Mouse (Mus musculus) A20 (cell line): ENCODE results near the gene Luzp2.
A peak's percentile ranks its signal among the peaks of the same experiment; 100 is the strongest.

Experiments used
- DNase-seq: peaks from one replicate; pipeline ENCODE4 v3.0.0-alpha.2; 2011; ENCODE audit warnings: low read depth, low spot score

Luzp2 gene

DNA sequence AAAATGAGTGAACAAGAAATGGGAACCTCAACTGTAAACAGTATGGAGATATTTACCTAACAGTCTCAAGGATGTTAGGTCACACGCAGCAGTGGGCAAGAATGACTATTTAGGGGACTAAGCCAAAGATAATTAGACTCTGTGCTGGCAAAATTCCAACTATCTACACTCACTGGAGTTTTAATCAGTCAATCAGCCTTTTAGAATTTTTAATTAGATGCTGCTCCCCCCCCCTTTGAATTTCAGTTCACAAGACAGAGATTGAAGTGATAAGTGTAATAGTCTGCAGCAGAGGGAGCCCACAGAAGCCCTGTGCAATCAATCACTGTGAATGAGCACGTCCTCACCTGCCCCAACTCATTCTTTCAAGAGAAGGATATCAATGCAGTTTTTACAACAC is 165.1 kb downstream of the Luzp2 start:
- DNase-seq, result no peak

DNA sequence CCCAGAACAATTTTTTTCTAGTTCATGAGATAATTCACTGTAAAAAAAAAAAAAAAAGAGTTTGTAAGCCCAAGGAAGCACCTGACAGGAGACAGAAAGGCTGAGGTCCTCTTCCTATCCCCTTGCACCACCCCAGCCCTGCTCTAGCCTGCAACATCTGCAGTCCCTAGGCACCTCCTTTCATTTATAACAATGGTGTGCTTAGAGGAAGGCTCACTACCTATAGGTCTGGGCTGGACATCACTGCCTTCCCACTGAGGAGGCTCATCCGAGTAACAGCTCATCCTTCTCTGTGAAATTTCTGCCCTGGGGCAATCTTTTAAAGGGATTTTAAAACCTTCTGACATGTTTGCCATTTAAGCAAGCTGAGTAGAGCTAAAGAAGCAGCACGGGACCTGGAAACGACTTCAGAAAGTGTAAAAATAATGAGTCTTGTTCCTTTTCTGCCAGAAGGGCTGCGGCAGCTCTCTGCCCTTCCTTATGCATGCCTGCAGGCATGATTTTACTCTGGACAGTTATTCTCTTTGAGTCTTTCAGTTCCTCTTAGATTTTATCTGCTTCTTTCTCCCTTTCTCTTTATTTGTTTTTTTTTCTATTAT is 174.0 kb downstream of the Luzp2 start:
- no peak for DNase-seq

DNA sequence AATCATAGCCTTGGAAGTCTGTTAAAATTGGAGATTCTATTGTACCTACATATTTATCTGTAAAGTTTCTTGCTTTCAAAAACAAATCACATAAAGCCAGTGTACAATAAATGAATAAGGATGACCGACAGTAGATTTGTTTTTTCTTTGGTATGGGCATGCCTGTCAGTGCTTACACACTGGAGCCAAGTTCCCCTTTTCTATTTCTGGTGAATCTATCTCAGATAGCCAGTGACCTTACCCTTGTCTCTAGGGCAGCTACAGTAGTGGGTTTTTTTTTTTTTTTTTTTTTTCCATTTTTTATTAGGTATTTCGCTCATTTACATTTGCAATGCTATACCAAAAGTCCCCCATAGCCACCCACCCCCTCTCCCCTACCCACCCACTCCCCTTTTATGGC is 298.6 kb downstream of the Luzp2 start:
- DNase-seq, result peak; percentile 67

DNA sequence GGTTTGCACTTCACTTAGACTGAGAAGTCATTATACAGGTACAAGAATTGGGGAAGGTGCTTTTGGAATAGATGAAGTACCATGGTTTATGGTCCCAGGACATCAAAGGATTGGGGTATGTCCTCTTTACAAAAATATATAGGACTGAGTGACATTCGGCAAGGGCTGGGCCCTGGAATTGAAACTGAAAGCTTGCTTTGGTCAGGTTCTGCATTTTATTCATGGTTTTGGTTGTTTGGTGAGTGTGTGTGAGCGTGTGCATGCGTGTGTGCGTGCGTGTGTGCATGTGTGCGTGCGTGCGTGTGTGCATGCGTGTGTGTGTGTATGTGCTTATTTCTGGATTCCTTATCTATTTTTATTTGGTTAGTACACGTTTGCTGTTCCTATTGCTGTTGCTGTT is 353.6 kb downstream of the Luzp2 start:
- no peak for DNase-seq

DNA sequence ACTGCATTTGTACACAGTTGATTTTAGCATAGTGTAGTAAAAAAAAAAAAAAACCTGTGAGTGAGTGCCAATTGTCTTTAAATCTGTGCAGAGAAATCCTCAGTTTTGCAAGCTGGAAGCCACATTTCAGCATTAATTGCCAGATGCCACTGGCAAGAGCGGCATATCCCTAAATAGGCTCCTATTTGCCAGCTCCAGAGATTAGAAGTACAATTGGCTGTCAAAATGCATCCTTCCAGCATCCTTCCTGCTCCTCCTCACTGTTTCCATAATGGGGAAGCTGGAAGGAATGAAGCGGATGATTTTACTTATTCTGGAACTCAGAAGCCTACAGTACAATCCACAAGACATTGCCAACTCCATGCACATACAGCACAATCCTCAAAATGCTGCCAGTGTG is 354.2 kb downstream of the Luzp2 start:
- DNase-seq, result no peak

DNA sequence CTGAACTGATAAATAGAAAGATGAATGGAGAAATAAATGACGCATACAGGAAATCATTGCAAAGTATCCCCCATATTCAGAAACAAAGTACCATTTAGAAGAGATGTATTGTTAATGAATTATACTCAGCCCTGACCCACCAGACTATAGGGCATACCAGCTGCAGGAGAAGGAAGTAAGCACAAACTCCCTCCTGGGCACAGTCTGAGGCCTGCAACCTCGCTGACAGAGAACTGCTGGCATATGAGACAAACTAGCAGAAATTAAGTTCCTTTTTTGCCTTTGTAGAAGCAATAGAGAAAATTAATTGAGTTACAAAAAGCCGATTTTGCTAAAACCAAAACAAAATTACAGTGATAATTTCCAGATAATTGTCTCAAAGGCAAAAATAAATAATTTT is 355.4 kb downstream of the Luzp2 start:
- DNase-seq, result no peak

DNA sequence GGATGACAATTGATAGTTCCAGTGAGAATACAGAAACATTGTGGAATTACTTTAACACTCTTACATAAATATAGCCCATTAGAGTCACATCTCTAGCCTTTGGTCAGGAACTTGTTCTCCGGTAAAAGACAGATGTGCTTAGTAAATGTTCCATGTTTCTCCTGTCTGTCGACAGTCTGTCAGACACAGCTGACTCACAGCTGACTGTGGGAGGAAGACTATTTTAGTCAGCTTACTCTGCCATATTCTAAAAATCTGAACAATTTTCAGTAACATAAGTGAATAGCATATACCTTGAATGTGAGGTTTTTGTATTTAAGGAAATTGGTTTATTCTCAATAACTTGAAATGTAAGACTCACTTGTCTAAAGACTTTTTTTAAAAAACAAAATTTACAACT is 363.5 kb downstream of the Luzp2 start:
- DNase-seq, result no peak

DNA sequence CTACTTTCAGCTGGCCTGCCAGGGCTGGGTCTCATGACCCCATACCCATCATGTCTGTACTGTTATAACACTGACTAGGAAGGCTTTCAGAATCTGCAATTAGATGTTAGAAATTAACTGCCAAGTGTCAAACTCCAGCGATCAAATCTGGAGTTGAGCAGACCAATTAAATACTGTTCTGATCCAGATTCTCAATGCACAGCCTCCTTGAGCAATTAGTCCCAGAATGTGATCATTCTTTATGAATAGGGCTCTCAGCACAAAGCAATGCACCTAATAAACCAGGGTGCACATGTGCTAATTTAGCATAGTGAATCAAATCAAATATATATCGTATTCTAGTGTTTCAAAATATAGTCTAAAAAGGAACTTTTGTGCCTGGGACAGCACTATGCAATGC is 387.7 kb downstream of the Luzp2 start:
- no peak for DNase-seq

DNA sequence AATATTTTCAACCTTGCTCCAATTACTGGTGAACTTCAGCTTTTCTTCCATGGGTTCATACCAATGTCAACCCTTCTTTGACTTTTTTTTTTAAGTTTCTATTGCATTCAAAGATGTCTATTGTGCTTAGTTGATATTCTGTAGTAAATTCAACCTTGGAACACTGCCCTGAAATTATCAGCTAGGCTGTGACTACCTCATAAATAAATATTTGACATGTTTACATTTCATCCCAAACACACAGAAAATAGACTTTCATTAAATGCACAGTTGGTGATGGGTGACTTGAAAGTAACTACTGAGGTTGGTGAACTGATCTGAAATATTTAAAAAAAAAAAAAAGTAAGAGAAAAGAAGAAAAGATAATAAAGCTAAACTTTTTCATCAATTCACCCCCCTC is 394.1 kb downstream of the Luzp2 start:
- no peak for DNase-seq
